Mouse (Mus musculus) gastrocnemius, adult 18-20 months (tissue): ENCODE measurements at regions not wholly inside any gene's neighbourhood (a gene's known extent, or its start where the extent isn't known, plus 50 kb on each side); places are given as distances from the start of the nearest gene placed in this dataset.

Source experiments
- DNase-seq: peaks from one replicate; pipeline ENCODE4 v3.0.0; 2021; ENCODE audit warnings: low spot score

- DNase-seq: no peak
These were observed 370.5 kb upstream of the Slc7a11 start for GRCm38 (mm10) chr3:50813760-50814400.

- no peak for DNase-seq
These were observed 372.3 kb upstream of the Slc7a11 start for GRCm38 (mm10) chr3:50815716-50816115.

- DNase-seq: peak; percentile 55
These were observed 373.1 kb upstream of the Slc7a11 start for GRCm38 (mm10) chr3:50816479-50816878.

DNA sequence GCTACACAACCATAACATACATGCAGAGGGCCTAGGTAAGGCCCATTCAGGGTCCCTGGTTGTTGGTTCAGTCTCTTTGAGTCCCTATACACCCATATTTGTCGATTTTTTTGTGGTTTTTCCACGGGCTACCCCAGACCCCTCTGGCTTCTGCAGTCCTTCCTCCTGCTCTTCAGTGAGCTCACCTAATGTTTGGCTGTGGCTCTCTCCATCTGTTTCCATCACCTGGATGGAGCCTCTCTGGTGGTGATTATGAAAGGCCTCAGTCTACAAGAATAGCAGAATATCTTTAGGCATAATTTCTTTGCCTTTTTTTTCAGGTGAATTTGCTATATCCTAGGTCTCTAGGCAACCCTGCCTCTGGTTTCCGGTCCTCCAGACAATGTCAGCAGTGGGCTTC lies 373.9 kb upstream of the Slc7a11 start:
- no peak for DNase-seq

DNA sequence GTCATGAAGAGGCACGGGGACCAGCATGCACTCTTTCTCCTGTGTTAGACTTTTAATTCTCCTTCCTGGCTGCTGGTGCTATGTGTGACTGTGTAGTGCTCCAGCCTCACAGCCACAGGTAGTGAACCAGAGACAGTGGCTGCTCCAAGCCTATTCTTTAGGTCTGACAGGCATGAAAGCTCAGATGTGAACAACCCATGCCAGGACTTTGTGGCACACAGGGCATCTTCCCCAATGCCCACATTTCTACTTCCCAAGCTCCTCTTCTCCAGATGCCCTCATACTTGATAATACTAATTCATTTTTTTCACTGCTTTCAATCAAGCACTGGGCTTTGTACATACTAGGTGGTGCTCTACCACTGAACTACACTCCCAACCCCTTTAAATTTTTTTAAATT lies 377.4 kb upstream of the Slc7a11 start:
- no peak for DNase-seq

DNA sequence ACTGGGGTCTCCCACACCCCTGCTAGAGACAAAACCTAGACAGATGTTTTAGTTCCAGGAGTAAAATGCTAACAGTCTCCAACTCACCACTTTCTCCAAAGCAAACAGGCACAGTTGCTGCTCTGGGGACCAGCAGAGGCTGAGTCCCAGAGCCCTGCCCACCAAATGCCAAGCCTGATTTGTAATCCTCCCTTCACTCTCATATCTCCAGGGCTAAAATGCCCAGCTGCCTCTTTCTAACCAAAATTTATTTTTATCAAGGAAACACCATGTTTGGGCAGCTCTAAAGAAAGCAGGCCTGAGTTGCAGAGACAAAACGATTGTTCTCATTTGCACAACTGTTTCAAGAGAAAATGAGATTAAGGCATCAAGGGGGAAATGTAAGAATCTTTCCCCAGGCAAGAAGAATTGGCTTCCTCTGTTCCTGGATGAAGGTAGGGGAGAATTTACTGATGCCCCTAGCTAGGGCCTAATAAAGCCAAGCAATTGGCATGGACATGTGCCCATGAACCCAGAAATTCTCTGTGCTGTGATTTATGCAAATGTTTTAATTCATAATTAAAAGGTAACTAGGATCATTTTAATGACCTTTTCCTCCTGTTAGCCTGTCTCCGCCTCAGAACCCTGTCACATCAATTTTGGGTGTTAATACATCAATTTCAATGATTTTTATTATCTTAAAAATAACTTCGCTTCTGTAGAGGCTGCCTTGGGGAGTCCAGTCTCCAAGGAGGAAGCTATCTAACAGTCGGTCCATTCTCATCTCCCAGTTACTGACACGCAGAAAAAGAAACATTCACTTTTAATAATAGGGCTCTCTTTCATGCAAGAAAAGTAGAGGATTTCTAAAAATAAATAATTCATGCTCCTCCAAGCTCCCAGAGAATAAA lies 382.4 kb upstream of the Slc7a11 start:
- DNase-seq: no peak

DNA sequence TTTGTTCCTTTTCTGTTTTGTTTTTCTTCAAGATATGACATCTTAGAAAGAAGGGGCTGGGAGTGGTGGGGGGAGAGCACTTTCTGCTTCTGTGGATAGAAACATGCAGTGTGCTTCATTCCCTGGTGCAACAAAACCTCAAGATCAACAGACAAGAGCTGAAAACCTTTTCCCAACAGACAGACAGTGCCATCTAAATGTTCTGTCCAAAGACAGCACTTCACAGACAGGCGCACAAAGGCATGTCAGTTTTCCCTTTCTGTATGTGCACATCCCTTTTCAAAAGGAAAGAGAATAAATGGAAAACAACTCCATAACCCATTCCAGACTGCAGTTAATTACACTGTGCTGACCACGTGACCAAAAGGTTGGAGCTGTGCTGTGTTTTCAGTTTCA lies 383.0 kb upstream of the Slc7a11 start:
- no peak for DNase-seq

DNA sequence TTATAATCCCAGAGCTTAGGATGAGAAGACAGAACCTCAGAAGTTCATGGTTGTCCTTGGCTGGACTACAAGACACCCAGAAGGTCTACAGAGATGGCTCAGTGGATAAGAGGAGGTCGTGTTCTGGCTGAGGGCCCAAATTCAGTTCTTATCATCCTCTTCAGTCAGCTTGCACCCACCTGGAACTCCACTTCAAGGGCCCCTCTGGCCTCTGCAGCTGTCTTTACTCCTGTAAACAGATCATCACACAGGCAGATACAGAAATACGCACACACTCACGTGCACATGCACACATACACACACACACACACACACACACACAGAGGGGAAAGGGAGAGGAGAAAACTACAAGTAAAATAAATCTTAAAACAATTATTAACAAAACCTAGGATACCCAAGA lies 385.8 kb upstream of the Slc7a11 start:
- DNase-seq: no peak

DNA sequence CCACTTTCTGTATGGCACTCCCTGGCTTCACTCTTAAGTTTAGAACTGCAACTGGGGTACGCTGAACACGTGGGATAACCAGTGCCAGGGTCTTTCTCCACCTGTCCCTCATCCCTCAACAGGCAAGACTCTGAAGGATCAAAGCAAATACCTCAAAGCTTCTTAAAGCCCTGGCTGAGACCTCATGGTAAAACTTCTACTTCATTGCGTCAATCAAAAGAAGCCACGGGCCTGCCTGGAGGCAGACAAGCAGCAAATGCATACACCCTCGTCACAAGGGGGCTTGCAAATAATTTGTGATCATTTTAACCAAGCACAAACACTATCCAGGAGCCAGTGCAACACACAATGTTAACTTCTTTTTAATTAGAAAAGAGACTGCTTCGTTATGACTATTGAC lies 387.0 kb upstream of the Slc7a11 start:
- DNase-seq: no peak

- DNase-seq: no peak
These were observed 387.5 kb upstream of the Slc7a11 start for GRCm38 (mm10) chr3:50830926-50831325.

DNA sequence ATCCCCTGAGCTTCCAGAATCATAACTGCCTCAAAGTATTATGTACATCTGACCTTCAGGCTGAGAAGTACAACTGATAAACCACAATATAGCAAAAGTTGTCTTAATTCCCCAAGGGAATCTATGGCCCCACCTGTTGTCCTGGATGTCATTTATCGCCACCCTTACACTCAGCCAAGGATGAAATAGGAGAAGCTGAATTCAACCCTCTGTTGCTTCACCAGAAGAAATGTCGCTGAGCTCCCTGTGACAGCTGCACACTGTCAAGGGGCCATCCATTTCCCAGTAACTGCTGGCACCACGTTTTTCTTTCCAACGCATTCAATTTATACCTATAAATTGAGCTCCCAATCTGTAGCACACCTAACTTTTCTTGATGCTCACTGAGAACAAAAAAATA lies 382.0 kb upstream of the Noct start:
- peak; percentile 66 for DNase-seq

GRCm38 (mm10) chr3:50844835-50845301 lies 379.4 kb upstream of the Noct start:
- no peak for DNase-seq

DNA sequence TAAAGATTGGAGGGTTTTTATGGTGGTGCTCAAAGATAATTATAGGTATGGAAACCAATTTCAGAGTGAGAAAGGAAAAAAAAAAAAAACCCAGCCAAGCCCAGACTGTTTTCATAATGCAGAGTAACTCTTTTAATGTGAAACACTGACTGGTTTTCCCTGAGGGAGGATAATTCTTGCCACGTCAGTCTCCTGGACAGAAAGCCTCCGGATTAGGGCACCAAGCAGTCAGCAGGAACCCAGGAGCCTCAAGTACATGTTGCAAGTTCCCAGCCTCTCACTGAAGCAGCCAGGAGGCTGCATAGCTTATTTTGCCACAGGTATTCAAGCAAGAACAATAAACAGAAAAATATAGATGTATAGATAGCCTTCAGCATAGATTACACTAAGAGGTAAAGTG lies 378.9 kb upstream of the Noct start:
- DNase-seq: no peak

DNA sequence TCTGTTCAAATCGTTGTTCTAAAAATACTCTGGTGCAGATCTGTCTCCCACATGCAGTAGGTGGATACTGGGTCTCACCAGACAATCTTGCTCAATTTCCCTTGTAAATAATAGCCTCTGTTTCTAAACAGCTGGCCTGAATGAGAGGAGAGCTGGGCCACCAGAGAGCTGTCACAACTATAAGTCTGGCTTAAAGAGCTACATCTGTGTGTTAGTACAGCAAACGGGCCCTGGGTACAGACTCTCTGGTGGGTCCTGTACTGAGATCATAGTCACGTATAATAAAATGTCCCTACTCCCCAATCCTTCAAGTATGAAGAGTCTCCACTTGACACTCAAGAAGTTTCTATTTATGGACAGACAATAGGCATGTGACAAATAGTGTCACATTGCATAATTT lies 375.7 kb upstream of the Noct start:
- DNase-seq: no peak

DNA sequence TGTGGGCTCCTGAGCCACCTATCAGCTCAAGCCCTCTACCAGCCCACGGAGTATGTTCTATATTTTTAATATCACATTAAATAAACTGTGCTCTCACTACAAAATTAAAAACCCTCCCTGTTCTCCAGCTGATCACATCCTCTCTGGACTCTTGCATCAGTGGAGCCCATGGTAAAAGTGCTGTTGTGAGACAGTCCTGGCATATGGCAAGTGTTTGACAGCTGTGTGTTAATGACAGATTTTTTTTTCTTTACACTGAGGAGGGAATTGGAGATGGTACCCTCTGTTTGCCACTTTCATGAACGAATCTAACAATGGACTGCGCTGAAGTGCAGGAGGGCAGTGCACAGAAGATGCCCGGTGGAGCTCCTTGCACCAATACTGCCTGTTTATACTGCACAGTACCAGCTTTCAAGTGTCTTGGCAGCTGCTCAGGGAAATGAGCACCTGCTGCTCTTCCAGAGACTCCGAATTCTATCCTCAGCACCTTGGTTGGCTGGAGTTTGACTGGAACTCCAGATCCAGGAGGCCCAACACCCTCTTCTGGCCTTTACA lies 373.1 kb upstream of the Noct start:
- DNase-seq: no peak

DNA sequence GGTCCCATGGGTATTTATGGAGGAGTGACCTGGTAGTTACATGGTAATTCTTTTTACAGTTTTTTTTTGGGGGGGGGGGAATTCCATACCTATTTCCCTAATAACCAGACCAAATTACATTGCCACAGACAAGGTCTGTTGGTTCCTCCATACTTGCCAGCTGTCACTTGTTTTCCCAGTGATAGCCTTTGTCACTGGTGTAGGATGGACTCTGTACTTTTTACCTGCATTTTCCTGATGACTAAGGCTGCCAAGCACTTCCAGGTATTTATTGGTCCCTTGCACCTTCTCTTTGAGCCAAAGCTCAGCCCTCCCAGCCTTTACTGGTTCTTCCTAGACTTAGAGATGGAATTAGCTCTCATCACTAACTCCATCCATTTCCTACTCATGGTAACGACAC lies 357.1 kb upstream of the Noct start:
- no peak for DNase-seq

DNA sequence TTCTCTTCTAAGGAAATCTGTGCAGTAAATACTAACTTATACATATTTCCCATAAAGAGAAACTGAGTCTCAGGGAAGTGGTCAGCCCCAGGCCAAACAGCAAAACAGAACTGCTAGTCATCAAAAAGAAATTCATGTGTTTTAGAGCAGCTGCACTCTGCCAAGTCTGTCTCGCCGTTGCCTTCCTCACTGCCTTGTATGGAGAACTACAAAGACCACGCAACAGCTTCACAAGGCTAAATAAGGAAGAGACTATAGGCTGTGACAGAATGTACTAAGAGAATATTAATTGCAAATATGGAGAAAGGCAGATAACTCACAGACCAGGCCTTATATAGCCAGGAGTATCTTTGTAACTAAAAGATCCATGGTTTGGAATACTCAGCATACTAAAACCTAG lies 355.0 kb upstream of the Noct start:
- no peak for DNase-seq

GRCm38 (mm10) chr3:50879050-50879449 lies 345.2 kb upstream of the Noct start:
- no peak for DNase-seq

GRCm38 (mm10) chr3:50879595-50879994 lies 344.7 kb upstream of the Noct start:
- DNase-seq: no peak

GRCm38 (mm10) chr3:50881437-50882248 lies 342.6 kb upstream of the Noct start:
- no peak for DNase-seq

- DNase-seq: no peak
These were observed 342.0 kb upstream of the Noct start for GRCm38 (mm10) chr3:50882249-50882733.

DNA sequence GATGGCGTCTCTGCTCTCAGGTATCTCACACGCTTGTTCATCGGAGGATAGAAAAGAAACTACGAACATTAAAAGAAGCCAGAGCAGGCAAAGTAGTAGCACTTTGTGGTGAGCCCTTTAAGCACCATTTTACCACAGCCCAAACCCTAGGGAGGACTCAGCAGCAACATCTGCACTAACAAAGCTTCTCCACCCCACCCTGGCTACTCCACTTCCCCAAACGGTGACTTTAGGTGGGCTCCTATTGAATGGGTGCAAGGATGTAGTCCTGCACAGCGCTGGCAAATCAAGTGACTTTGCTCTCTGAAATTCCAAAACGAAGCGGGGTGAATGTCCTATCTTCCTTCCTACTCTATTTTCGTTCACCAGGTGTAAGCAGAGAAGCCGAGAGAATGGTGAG lies 337.9 kb upstream of the Noct start:
- no peak for DNase-seq
